Mouse (Mus musculus) regulatory T cell (primary cell): Measurements from ENCODE around the gene Glt8d2.
"Not testable (repeated sequence)": the region's sequence is repeated elsewhere in the genome, so short reads cannot be mapped to it uniquely, and the experiment has no call there.

Experiments
- in situ Hi-C: fragments of 300-600 bp; cut with MboI, MseI; formaldehyde crosslinking; loops from one replicate; pipeline ENCODE4 v1.15.1; 2025; ENCODE audit warnings: high pct_unique_total_duplicates

Glt8d2 gene

GRCm38 (mm10) chr10:82647205-82647811 is 43.1 kb downstream of the Glt8d2 start:
- in situ Hi-C loops: loop anchor here (10.0 kb wide), 1 partner anchor 217 kb away; the partner anchor contains the start of gene Eid3

GRCm38 (mm10) chr10:82646083-82646482 is 44.4 kb downstream of the Glt8d2 start:
- in situ Hi-C loops: loop anchor here (10.0 kb wide), 1 partner anchor 219 kb away; the partner anchor contains the start of gene Eid3

- in situ Hi-C loops: loop anchor here (10.0 kb wide), 1 partner anchor 223 kb away; the partner anchor contains the start of gene Eid3
Measured at GRCm38 (mm10) chr10:82641481-82641880, 49.0 kb downstream of the Glt8d2 start.

GRCm38 (mm10) chr10:82639032-82639698 is 51.3 kb downstream of the Glt8d2 start:
- in situ Hi-C loops: no loop called here

- in situ Hi-C loops: no loop called here
Measured at GRCm38 (mm10) chr10:82636321-82636720, 54.1 kb downstream of the Glt8d2 start.

- in situ Hi-C loops: no loop called here
Measured at GRCm38 (mm10) chr10:82634348-82634747, 56.1 kb downstream of the Glt8d2 start.

GRCm38 (mm10) chr10:82632496-82633280 is 57.8 kb downstream of the Glt8d2 start:
- in situ Hi-C loops: no loop called here

GRCm38 (mm10) chr10:82631133-82631532 is 59.3 kb downstream of the Glt8d2 start:
- in situ Hi-C loops: no loop called here

- in situ Hi-C loops: no loop called here
Measured at GRCm38 (mm10) chr10:82630497-82630896, 60.0 kb downstream of the Glt8d2 start.

GRCm38 (mm10) chr10:82629586-82630255 is 60.7 kb downstream of the Glt8d2 start, which contains the start of gene Tdg:
Gene Tdg, plus strand, starts transcription at chr10:82629828.
- in situ Hi-C loops: not testable (repeated sequence)

- in situ Hi-C loops: no loop called here
Measured at GRCm38 (mm10) chr10:82629111-82629585, 61.3 kb downstream of the Glt8d2 start.

- in situ Hi-C loops: not testable (repeated sequence)
Measured at GRCm38 (mm10) chr10:82623553-82623932, 66.9 kb downstream of the Glt8d2 start.

- in situ Hi-C loops: no loop called here
Measured at GRCm38 (mm10) chr10:82622671-82623552, 67.5 kb downstream of the Glt8d2 start, which contains the start of gene 1190007I07Rik. Gene 1190007I07Rik, minus strand, starts transcription at chr10:82623228.

GRCm38 (mm10) chr10:82622235-82622634 is 68.2 kb downstream of the Glt8d2 start:
- in situ Hi-C loops: no loop called here
